Mouse (Mus musculus) spleen, adult 2 months (tissue): ENCODE results near the gene Kcnj5.

Experiments used
- CTCF ChIP-seq: fragments of 200-500 bp; IDR thresholded peaks from 2 replicates; pipeline ENCODE4 v1.5.1; 2011; ENCODE audit warnings: mild to moderate bottlenecking, inconsistent platforms; ENCODE audit not compliant: insufficient read depth, insufficient read length, insufficient replicate concordance; ENCODE audit errors: extremely low read depth
- POLR2A ChIP-seq: fragments of 200-500 bp; IDR thresholded peaks from 2 replicates; pipeline ENCODE4 v1.6.1; 2011; ENCODE audit warnings: low read depth, low read length, inconsistent platforms

- TF ChIP-seq CTCF: no peak
- TF ChIP-seq POLR2A: no peak
These were observed 5.2 kb upstream of the Kcnj5 start for GRCm38 (mm10) chr9:32349344-32349743.
